Mouse (Mus musculus) cortical plate, adult 2 months (tissue): Measurements from ENCODE around the gene Atp1a4. TPM values are rescaled to one million over a fixed set of nuclear protein-coding genes. Genes with fewer than 3 reads are reported as not detected.

Experiments
- H3K27ac ChIP-seq: fragments of 200-500 bp; 2 replicates; pipeline ENCODE4 v1.5.1; 2012; ENCODE audit warnings: low read length, control low read depth, inconsistent platforms; ENCODE audit not compliant: insufficient read depth
- H3K4me1 ChIP-seq: fragments of 200-500 bp; 2 replicates; pipeline ENCODE4 v1.6.1; 2011; ENCODE audit warnings: low read length; ENCODE audit not compliant: control insufficient read depth, insufficient read depth
- H3K4me3 ChIP-seq: fragments of 200-500 bp; 2 replicates; pipeline ENCODE4 v1.5.1; 2011; ENCODE audit warnings: mild to moderate bottlenecking, low read length, control low read depth; ENCODE audit not compliant: insufficient read depth
- CTCF ChIP-seq: fragments of 200-500 bp; IDR thresholded peaks from 2 replicates; pipeline ENCODE4 v1.5.1; 2011; ENCODE audit warnings: mild to moderate bottlenecking, control low read depth, low read length; ENCODE audit not compliant: insufficient read depth; ENCODE audit errors: extremely low read depth
- POLR2A ChIP-seq: fragments of 200-500 bp; IDR thresholded peaks from 2 replicates; pipeline ENCODE4 v1.6.1; 2011; ENCODE audit warnings: mild to moderate bottlenecking, low read length, control low read depth; ENCODE audit not compliant: insufficient read depth; ENCODE audit errors: extremely low read depth
- polyA plus RNA-seq: library from polyadenylated mRNA; depleted of rRNA; stranded (reverse); fragments of >200 nt; gene quantifications from 2 replicates; pipeline ENCODE4 v1.2.3, GENCODE M21; 2012; rRNA removed

Atp1a4 gene
- polyA plus RNA-seq = not detected in 2 replicates

- Histone ChIP-seq H3K27ac (no peak within 1 kb of the TSS), H3K4me1 (no peaks in the 10 kb centered on the region), H3K4me3 (no peak within 1 kb of the TSS)
- TF ChIP-seq POLR2A (no peak), CTCF (no peak)
These were observed at the start of gene Atp1a4 for GRCm38 (mm10) chr1:172258314-172258713. TSS of gene Atp1a4 (minus strand) at chr1:172258414.

- H3K4me1 ChIP-seq = peaks cover 7% of the 10 kb centered on the region
- peak overlapping the region; percentile 5; the same call in 1 of the 2 replicates for H3K27ac ChIP-seq
- H3K4me3 ChIP-seq = no peak overlapping the region
- no peak for TF ChIP-seq POLR2A
- TF ChIP-seq CTCF = no peak
These were observed 49.7 kb upstream of the Atp1a4 start for GRCm38 (mm10) chr1:172307936-172308335.

DNA sequence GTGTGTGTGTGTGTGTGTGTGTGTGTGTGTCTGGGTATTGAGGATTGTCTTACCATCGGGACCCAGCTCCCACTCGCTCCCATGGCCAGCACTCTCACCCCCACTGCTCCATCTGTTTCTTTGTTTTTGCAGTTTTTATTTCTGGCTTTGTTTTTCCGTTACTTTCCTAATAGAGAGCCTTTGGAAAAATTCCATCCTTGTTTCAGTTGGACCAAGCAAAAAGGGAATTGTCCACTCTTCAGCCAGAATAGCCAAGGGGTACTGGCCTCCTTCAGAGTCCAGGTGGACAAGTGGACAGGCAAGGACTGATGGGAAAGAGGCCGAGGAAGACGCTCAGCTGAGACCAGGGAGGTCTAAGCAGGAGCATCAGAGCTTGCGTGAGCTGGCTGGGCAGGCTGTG is 48.7 kb upstream of the Atp1a4 start:
- Histone ChIP-seq H3K27ac (peak overlapping the region; percentile 5; the same call in 1 of the 2 replicates), H3K4me1 (peaks cover 7% of the 10 kb centered on the region), H3K4me3 (no peak overlapping the region)
- TF ChIP-seq CTCF (no peak), POLR2A (no peak)

DNA sequence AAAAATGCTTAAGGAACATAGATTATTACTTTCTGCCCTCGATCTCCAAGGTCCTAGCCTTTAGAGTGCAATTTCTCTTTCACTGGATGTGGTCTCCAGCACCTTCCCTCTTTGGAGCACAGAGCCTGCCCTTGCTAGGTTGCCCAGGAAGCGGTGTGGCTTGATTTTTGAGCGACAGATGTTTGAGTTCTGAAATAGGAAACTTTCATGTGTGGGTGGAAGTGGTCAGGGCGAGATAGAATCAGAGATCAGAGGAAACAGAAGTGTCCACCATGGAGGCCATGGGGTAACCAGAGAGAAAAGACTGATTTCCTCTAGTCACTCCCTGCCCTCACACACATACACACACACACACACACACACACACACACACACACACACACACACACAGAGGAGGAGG is 48.0 kb upstream of the Atp1a4 start:
- H3K27ac ChIP-seq = no peak overlapping the region; the same call in 1 of the 2 replicates
- TF ChIP-seq POLR2A (no peak), CTCF (no peak)
- no peak overlapping the region for H3K4me3 ChIP-seq
- peaks cover 7% of the 10 kb centered on the region for H3K4me1 ChIP-seq

GRCm38 (mm10) chr1:172305635-172306034 is 47.4 kb upstream of the Atp1a4 start:
- peaks cover 7% of the 10 kb centered on the region for H3K4me1 ChIP-seq
- H3K4me3 ChIP-seq = no peak overlapping the region
- no peak for TF ChIP-seq CTCF
- no peak for TF ChIP-seq POLR2A
- no peak overlapping the region for H3K27ac ChIP-seq

DNA sequence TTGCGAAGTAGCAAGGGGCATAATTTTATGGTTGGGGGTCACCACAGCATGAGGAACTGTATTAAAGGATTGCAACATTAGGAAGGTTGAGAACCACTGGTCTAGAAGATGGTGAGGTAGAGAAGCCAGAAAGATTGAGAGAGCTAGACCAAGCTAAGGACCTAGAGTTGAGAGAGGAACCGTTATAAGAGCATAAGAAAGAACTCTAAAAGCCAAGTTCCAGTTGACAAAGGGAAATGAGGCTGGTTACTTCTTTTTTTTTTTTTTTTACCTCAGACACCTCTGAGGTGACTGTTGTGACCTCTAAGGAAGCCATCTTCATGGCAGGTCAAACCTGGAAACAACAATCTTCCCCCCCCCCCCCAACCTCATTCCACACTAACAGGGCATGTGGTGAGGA is 46.9 kb upstream of the Atp1a4 start:
- no peak overlapping the region for H3K27ac ChIP-seq
- TF ChIP-seq CTCF = no peak
- TF ChIP-seq POLR2A = no peak
- no peak overlapping the region for H3K4me3 ChIP-seq

DNA sequence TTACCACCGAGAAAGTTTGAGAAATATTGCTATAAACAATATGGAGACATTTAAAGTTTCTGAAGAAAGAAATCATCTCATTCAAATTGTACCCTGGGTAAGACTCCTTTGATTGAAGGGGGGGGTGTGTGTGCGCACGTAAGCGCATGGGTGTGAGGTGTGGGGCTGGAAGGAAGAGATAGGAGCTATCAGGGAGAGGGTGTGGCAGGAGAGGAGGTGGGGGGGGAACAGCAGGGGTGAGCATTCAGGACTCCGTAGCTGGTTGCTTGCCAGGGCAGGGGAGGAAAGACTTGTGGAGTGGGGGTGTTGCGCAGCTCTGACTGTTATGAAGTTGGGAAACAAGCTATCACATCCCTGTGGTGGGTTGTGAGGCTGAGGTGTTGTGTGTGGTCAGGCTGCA is 46.2 kb upstream of the Atp1a4 start:
- Histone ChIP-seq H3K4me1 (peaks cover 6% of the 10 kb centered on the region), H3K4me3 (no peak overlapping the region), H3K27ac (peak overlapping the region; percentile 19; the same call in 1 of the 2 replicates)
- no peak for TF ChIP-seq CTCF
- TF ChIP-seq POLR2A = no peak

More for the DNA sequence above, 46.9 kb upstream of the Atp1a4 start:
- H3K4me1 ChIP-seq = peaks cover 7% of the 10 kb centered on the region

GRCm38 (mm10) chr1:172302851-172303250 is 44.6 kb upstream of the Atp1a4 start:
- TF ChIP-seq CTCF = no peak
- no peak for TF ChIP-seq POLR2A
- Histone ChIP-seq H3K4me3 (no peak overlapping the region), H3K27ac (no peak overlapping the region), H3K4me1 (peaks cover 6% of the 10 kb centered on the region)

DNA sequence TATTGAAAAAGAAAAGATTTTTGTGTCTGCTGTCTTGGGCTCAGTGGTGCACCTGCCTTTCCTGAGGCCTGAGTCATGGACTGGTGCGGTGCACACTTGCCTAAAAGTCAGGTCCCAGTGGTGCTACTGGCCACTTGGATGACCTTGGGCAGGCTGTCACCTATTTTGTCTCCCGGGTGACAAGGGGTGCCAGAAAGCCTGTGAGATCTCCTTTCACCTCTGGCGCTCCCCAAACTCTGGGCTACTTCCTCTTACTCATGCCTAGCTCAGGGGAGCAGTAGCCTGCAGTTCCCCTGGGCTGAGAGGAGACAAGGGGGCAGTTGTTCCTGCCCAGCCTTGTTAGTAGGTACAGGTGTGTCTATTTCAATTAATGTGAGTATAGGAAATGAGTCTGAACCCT is 44.1 kb upstream of the Atp1a4 start:
- no peak for TF ChIP-seq POLR2A
- no peak for TF ChIP-seq CTCF

DNA sequence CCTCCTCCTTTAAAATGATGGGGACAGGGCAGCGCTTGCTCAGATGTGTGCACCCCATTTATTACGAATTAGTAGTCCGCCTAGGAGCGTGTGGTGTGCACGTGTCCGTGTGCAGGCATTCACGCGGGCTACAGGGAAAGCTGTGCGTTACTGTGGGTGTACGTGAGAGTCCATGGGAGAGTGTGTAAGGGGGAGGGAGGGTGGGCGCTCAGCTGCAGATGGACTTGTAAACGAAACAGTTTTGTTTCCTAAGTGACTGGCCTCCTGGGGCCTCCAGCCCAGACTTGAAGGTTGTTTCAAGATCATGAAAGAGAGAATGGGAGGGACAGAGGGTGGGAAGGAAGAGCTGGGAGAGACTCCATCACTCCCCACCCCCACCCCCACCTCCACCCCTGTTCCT is 43.0 kb upstream of the Atp1a4 start:
- Histone ChIP-seq H3K27ac (peak overlapping the region; percentile 79), H3K4me1 (peaks cover 8% of the 10 kb centered on the region), H3K4me3 (no peak overlapping the region)
- TF ChIP-seq POLR2A (no peak), CTCF (no peak)

More for the DNA sequence above, 44.1 kb upstream of the Atp1a4 start:
- peaks cover 8% of the 10 kb centered on the region for H3K4me1 ChIP-seq
- H3K27ac ChIP-seq = 0 out of 2 replicates have a peak overlapping the region, but pooled peaks have one; percentile 8
- no peak overlapping the region for H3K4me3 ChIP-seq
